Mouse (Mus musculus) MEL (cell line): ENCODE results near the gene Sh3d19. TPM values are rescaled to one million over a fixed set of nuclear protein-coding genes. Genes with fewer than 3 reads are reported as not detected.

Experiments used
- DNase-seq: peaks from one replicate; pipeline ENCODE4 v3.0.0; 2011; ENCODE audit warnings: low read depth, low spot score
- H3K27ac ChIP-seq: 2 replicates; pipeline ENCODE4 v1.5.1; 2012; ENCODE audit warnings: low read depth, mild to moderate bottlenecking, control low read depth, low read length, moderate library complexity; ENCODE audit not compliant: control insufficient read depth
- H3K27me3 ChIP-seq, 2 experiments: fragments of 150-350 bp in 1 of 2; sonication (generic) in 1 of 2; 2 replicates each; pipeline ENCODE4 v1.6.1; 2012; ENCODE audit warnings: low read length in 2 of 2, mild to moderate bottlenecking in 2 of 2, improper control_type of control experiment in 1 of 2, moderate library complexity in 1 of 2; ENCODE audit not compliant: insufficient read depth in 2 of 2, control insufficient read depth in 1 of 2
- H3K36me3 ChIP-seq, 2 experiments: 2 replicates each; pipeline ENCODE4 v1.6.1; 2012 to 2014; ENCODE audit warnings: low read length in 2 of 2, improper control_type of control experiment in 1 of 2, inconsistent platforms in 1 of 2, mild to moderate bottlenecking in 1 of 2; ENCODE audit not compliant: insufficient read depth in 2 of 2, control insufficient read depth in 1 of 2
- H3K4me1 ChIP-seq, 2 experiments: fragments of 150-350 bp in 1 of 2; sonication (generic) in 1 of 2; 2 replicates each; pipeline ENCODE4 v1.6.1; 2012; ENCODE audit warnings: low read length in 2 of 2, improper control_type of control experiment in 1 of 2, mild to moderate bottlenecking in 1 of 2; ENCODE audit not compliant: insufficient read depth in 2 of 2, control insufficient read depth in 1 of 2
- H3K4me3 ChIP-seq, 2 experiments: fragments of 150-350 bp in 1 of 2; sonication (generic) in 1 of 2; 2 replicates each; pipeline ENCODE4 v1.5.1; 2012; ENCODE audit warnings: low read depth in 2 of 2, low read length in 2 of 2, mild to moderate bottlenecking in 2 of 2, moderate library complexity in 2 of 2, control low read depth in 1 of 2, improper control_type of control experiment in 1 of 2; ENCODE audit not compliant: control insufficient read depth in 1 of 2, insufficient read depth in 1 of 2
- H3K79me2 ChIP-seq: 2 replicates; pipeline ENCODE4 v1.6.1; 2012; ENCODE audit warnings: mild to moderate bottlenecking, low read length, moderate library complexity; ENCODE audit not compliant: control insufficient read depth, poor library complexity, insufficient read depth
- H3K9ac ChIP-seq: 2 replicates; pipeline ENCODE4 v1.6.1; 2012; ENCODE audit warnings: low read depth, mild to moderate bottlenecking, control low read depth, low read length, moderate library complexity; ENCODE audit not compliant: control insufficient read depth, poor library complexity, severe bottlenecking
- H3K9me3 ChIP-seq: fragments of 150-350 bp; sonication (generic); replicated peaks from 2 replicates; pipeline ENCODE4 v1.6.1; 2012; ENCODE audit warnings: mild to moderate bottlenecking, low read length, improper control_type of control experiment, moderate library complexity; ENCODE audit not compliant: insufficient read depth
- BHLHE40 ChIP-seq: IDR thresholded peaks from 2 replicates; pipeline ENCODE4 v1.6.1; 2012; ENCODE audit warnings: low read depth, mild to moderate bottlenecking, inconsistent platforms, low read length, improper control_type of control experiment, borderline replicate concordance
- CHD2 ChIP-seq: IDR thresholded peaks from 2 replicates; pipeline ENCODE4 v1.6.1; 2011; ENCODE audit warnings: low read length, improper control_type of control experiment
- E2F4 ChIP-seq: IDR thresholded peaks from 2 replicates; pipeline ENCODE4 v1.6.1; 2011; ENCODE audit warnings: low read depth, low read length, improper control_type of control experiment, borderline replicate concordance
- GABPA ChIP-seq: IDR thresholded peaks from 2 replicates; pipeline ENCODE4 v1.6.1; 2012; ENCODE audit warnings: low read depth, mild to moderate bottlenecking, inconsistent platforms, low read length, improper control_type of control experiment, moderate library complexity
- HCFC1 ChIP-seq: IDR thresholded peaks from 2 replicates; pipeline ENCODE4 v1.6.1; 2012; ENCODE audit warnings: low read depth, mild to moderate bottlenecking, inconsistent platforms, low read length, improper control_type of control experiment, moderate library complexity
- MAFK ChIP-seq: IDR thresholded peaks from 2 replicates; pipeline ENCODE4 v1.6.1; 2011; ENCODE audit warnings: low read depth, mild to moderate bottlenecking, low read length, improper control_type of control experiment, borderline replicate concordance
- RCOR1 ChIP-seq: IDR thresholded peaks from 2 replicates; pipeline ENCODE4 v1.6.1; 2012; ENCODE audit warnings: low read depth, mild to moderate bottlenecking, inconsistent platforms, low read length, improper control_type of control experiment
- SIN3A ChIP-seq: IDR thresholded peaks from 2 replicates; pipeline ENCODE4 v1.6.1; 2012; ENCODE audit warnings: low read length, improper control_type of control experiment, inconsistent platforms
- TBP ChIP-seq: IDR thresholded peaks from 2 replicates; pipeline ENCODE4 v1.8.0; 2011; ENCODE audit warnings: low read depth, low read length, improper control_type of control experiment
- USF1 ChIP-seq: IDR thresholded peaks from 2 replicates; pipeline ENCODE4 v1.6.1; 2014; ENCODE audit warnings: low read depth, mild to moderate bottlenecking, inconsistent platforms, low read length, improper control_type of control experiment, moderate library complexity
- USF2 ChIP-seq, 2 experiments: IDR thresholded peaks; 2 replicates each; pipeline ENCODE4 v1.6.1; 2011 to 2012; ENCODE audit warnings: improper control_type of control experiment in 2 of 2, low read length in 2 of 2, borderline replicate concordance in 1 of 2, inconsistent platforms in 1 of 2, low read depth in 1 of 2, mild to moderate bottlenecking in 1 of 2; ENCODE audit not compliant: insufficient read depth in 1 of 2
- ZC3H11A ChIP-seq: IDR thresholded peaks from 2 replicates; pipeline ENCODE4 v1.6.1; 2012; ENCODE audit warnings: low read depth, mild to moderate bottlenecking, inconsistent platforms, low read length, improper control_type of control experiment
- ZNF384 ChIP-seq: IDR thresholded peaks from 2 replicates; pipeline ENCODE4 v1.6.1; 2012; ENCODE audit warnings: low read depth, mild to moderate bottlenecking, inconsistent platforms, low read length, improper control_type of control experiment
- polyA plus RNA-seq, 2 experiments: library from polyadenylated mRNA; stranded (reverse) in 1 of 2; unstranded in 1 of 2; fragments of >175 nt in 1 of 2; fragments of >200 nt in 1 of 2; gene quantifications; 2 replicates each; pipeline versions ENCODE4 v1.2.1 to v1.2.4; 2012; ENCODE audit warnings: low replicate concordance in 2 of 2, low read depth in 1 of 2; ENCODE audit not compliant: insufficient read length in 2 of 2, insufficient read depth in 1 of 2, missing spikeins in 1 of 2
- total RNA-seq: library from RNA; depleted of rRNA; stranded (reverse); fragments of 300-350 nt; gene quantifications from 2 replicates; pipeline ENCODE4 v1.2.3, GENCODE M21; 2012

Sh3d19 gene
- total and polyA plus RNA-seq, 3 experiments: 2.2 to 4.8 TPM; not detected in 1

- TF ChIP-seq HCFC1: peak; percentile 60
Observed at GRCm38 (mm10) chr3:86108576-86108975, 137.7 kb downstream of the Sh3d19 start (continued).

- Histone ChIP-seq H3K36me3 (peaks cover 0 to 18% of the 10 kb centered on the region in 2 experiments; a peak in 2 of 4 replicates), H3K9ac (peak overlapping the region; percentile 44), H3K9me3 (no peaks in the 10 kb centered on the region), H3K79me2 (no peaks in the 10 kb centered on the region; the same call in 1 of the 2 replicates), H3K4me3 (no peak overlapping the region), H3K27me3 (no peaks in the 10 kb centered on the region)
- DNase-seq: no peak
- TF ChIP-seq USF1: no peak
- TF ChIP-seq TBP: no peak
- TF ChIP-seq E2F4: no peak
- TF ChIP-seq CHD2: no peak
- TF ChIP-seq USF2 (IDR thresholded peaks at IDR 0.05; ENCODE audit: borderline replicate concordance in 1 of 2, insufficient read depth in 1 of 2, low read depth in 1 of 2, low read length in 2 of 2): no peak
- TF ChIP-seq ZC3H11A: no peak
- TF ChIP-seq SIN3A: no peak
- TF ChIP-seq BHLHE40: no peak; the same call in 1 of the 2 replicates
- TF ChIP-seq GABPA: no peak
- TF ChIP-seq, all 39 proteins: peak for 0
- peak overlapping the region; percentile 83 for H3K27ac ChIP-seq
- H3K4me1 ChIP-seq: peaks cover 4 to 14% of the 10 kb centered on the region in 2 experiments; a peak in 3 of 4 replicates
Observed at GRCm38 (mm10) chr3:86109099-86109498, 138.2 kb downstream of the Sh3d19 start.

- no peak for DNase-seq
- Histone ChIP-seq H3K27ac (no peak overlapping the region), H3K4me1 (peaks cover 2 to 14% of the 10 kb centered on the region in 2 experiments; a peak in 2 of 4 replicates), H3K27me3 (no peaks in the 10 kb centered on the region), H3K4me3 (no peak overlapping the region), H3K36me3 (peaks cover 0 to 14% of the 10 kb centered on the region in 2 experiments; a peak in 2 of 4 replicates), H3K79me2 (no peaks in the 10 kb centered on the region), H3K9me3 (no peaks in the 10 kb centered on the region), H3K9ac (no peak overlapping the region)
- no peak for TF ChIP-seq MAFK
- TF ChIP-seq RCOR1: no peak
- no peak for TF ChIP-seq ZNF384
Observed at GRCm38 (mm10) chr3:86110077-86110476, 139.2 kb downstream of the Sh3d19 start.
